Mouse (Mus musculus) thymus, postnatal 36 days (tissue): Measurements from ENCODE around the gene Gm49342.
A peak's percentile ranks its signal among the peaks of the same experiment; 100 is the strongest.
"Not testable (repeated sequence)": the region's sequence is repeated elsewhere in the genome, so short reads cannot be mapped to it uniquely, and the experiment has no call there.

ENCODE experiments used
- DNase-seq, 2 experiments: peaks; one replicate each; pipeline ENCODE4 v3.0.0; 2022; ENCODE audit warnings: mixed read lengths in 2 of 2

Gm49342 gene

DNA sequence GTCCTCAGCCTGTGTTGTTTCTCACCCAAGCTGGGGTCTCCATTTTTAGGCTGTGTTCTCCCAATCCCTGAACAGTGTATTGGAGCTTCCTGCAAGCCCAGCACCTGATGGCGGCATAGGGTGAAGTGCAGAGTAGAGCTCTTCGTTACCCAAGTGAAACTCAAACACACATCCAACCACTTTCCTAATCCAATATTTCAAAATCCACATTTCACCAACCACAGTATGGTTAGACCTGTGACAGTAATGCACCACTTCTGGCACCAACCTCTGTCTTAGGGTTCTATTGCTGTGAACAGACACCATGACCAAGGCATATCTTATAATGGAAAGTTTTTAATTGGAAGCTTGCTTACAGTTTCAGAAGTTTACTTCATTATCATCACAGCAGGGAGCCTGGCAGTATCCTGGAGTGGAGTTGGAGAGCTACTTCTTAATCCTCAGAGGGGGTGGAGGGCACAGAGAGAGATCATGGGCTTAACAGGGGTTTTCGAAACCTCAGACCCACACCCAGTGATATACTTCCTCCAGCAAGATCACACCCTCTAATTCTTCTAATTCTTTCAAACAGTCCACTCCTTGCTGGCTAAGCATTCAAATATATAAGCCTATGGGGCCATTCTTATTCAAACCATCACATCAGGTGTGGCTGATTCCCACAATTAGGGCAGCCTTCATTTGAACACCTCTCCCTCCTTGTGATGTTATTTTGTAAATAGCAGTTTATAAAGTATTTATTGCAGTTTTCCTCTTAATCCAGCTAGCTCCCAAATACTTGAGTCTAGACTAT, 6.0 kb upstream of the Gm49342 start:
- DNase-seq, result no peak

DNA sequence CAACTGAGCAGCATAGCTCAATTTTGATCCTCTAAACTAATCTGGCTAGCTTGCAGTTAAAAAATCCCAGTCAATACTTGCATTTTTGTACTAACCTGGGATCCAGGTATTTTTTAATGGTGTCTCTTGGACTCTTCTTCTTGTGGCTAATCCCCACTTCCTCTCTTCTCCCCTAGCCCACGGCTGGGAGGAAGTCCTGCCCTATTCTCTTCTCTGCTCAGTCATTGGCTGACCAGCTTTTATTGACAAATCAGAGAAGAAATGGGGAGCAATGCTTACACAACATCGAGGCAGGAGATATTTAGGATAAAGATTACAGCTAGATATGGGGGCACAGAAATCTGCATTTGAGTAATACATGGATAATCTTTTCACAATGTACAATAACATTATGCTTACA, 5.4 kb upstream of the Gm49342 start:
- no peak for DNase-seq

DNA sequence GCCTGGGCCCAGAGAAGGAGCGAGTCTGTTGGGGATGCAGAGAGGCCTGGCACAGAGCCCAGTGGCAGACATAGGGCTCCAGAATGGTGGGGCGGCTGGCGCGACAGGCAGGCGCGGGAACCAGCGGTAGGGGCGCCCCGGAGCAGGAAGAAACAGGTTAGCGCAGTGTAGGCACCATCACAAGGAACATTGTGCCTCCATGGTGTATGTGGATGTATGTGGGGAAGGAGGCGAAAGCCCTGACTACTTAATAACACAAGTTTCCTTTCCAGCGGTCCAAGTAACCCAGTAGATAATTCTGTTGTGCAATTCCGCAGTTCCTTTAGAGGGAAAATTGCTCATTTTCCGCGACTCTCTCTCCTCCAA, 334 bp downstream of the Gm49342 start:
- peak in 1 of 2 experiments; percentile 80 for DNase-seq

DNA sequence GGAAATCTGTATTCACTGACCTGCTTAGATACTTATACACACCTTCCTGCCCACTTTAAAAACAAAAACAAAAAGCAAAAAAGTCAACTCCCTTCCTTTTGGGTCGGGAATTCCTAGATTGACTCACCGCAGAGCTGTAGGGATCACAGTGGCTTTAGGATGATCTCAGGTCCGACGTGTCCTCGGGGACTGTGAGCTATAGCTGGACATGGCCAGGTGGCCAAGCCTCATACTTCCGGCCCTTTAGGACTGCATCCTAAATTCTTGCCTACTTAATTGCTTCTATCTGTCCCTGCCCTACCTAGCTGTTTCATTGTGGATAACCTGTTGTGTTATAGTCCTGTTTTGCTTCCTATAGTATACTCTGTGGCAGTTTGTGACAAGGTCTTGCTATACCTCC, 764 bp downstream of the Gm49342 start:
- not testable (repeated sequence) for DNase-seq

DNA sequence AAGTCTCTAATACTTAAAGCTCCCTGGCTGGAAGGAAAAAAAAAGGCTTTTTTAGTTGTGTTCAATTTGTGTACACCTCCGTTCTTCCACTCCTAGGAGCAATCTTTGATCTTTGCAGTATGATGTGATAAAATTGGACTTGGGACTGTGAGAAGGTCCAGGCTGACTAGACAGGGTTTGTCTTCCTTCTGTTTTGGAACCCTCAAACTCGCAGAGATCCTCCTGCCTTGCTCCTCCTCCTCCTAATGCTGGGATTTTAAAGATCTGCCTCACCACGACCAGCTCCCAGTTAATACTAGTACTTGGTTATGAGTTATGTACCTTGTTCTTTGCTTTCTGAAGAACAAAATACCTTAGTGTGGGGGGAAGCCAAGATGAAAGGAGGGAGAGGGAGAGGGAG, 1.2 kb downstream of the Gm49342 start:
- not testable (repeated sequence) for DNase-seq

DNA sequence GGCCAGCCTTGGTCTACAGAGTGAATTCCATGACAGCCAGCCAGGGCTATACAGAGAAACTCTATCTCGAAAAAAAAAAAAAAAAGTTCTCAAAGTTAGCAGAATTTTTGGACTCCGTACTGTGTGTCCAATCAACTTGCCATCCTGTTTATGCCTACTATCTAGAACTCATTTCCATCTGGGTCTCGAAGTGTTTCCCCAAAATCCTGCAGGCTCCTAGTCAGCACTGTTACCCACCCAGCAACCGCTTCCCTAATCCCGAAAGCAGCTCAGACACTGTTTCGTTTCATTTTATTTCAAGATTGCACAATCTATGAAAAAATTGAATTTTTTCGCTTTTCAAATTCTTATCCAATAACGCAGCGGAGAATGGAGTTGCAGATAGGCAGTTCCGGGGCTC, 11.2 kb downstream of the Gm49342 start:
- no peak for DNase-seq

DNA sequence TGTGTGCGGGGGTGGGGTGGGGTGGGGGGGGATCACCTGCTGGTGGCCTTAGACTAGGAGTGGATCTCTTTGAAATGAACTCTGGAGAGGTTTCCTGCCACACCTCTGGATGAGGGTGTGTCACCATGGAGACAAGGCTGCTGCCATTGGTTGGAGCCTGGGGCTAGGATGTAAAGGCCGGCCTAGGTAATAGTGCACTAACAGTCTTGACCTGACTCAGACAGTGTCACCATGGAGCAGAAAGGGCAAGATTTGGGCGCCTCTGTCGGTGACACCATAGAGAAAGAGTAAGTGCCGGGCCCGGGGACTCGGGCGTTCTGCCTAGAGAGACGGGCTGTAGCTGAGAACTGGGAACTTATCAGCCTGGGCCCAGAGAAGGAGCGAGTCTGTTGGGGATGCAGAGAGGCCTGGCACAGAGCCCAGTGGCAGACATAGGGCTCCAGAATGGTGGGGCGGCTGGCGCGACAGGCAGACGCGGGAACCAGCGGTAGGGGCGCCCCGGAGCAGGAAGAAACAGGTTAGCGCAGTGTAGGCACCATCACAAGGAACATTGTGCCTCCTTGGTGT, 11.7 kb downstream of the Gm49342 start, which contains the start of gene Pnp2:
TSS of gene Pnp2 (plus strand) at position 51 of the 567 bp plus-strand sequence.
- DNase-seq, result peak; percentile 71 to 74

DNA sequence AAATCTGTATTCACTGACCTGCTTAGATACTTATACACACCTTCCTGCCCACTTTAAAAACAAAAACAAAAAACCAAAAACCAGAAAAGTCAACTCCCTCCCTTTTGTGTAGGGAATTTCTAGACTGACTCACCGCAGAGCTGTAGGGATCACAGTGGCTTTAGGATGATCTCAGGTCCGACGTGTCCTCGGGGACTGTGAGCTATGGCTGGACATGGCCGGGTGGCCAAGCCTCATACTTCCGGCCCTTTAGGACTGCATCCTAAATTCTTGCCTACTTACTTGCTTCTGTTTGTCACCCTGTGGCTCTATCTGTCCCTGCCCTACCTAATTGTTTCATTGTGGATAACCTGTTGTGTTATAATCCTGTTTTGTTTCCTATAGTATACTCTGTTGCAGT, 12.4 kb downstream of the Gm49342 start:
- DNase-seq, result not testable (repeated sequence)

DNA sequence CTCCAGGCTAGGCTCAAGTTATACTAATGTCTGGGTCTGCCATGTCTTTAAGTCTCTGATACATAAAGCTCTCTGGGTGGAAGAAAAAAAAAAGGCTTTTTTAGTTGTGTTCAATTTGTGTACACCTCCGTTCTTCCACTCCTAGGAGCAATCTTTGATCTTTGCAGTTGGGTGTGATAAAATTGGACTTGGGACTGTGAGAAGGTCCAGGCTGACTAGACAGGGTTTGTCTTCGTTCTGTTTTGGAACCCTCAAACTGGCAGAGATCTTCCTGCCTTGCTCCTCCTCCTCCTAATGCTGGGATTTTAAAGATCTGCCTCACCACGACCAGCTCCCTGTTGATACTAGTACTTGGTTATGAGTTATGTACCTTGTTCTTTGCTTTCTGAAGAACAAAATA, 12.8 kb downstream of the Gm49342 start:
- DNase-seq, result not testable (repeated sequence)

DNA sequence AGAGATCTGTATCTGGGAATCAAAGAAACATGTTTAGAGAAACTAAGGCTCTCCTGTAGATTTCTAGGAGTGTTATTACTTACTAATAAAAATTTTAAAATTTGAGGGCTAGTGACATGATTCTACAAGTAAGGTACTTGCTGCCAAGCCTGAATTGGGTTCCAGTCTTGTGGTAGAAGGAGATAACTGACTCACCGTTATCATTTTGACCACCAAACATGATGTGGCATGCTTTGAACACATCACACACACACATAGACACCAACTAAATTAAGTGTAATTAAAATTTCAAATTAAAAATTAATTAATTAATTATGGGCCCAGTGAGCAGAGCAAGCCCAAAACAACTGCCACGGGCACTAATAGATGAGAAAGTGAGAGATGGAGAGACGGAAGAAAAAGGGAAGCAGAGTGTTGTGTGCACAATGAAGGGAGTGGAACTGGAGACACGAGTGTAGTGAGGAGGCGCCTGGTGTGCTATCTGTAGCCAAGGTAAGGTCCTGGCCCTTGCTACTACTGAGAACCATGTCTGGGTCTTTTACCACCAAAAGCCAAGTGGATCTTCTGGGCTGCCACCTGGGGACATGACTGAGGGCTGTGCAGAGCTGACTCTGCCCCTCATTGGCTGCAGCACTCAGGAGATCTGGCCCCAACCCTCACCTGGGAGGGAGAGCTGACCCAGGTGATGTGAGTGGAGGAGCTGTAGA, 14.1 kb downstream of the Gm49342 start:
- not testable (repeated sequence) for DNase-seq

DNA sequence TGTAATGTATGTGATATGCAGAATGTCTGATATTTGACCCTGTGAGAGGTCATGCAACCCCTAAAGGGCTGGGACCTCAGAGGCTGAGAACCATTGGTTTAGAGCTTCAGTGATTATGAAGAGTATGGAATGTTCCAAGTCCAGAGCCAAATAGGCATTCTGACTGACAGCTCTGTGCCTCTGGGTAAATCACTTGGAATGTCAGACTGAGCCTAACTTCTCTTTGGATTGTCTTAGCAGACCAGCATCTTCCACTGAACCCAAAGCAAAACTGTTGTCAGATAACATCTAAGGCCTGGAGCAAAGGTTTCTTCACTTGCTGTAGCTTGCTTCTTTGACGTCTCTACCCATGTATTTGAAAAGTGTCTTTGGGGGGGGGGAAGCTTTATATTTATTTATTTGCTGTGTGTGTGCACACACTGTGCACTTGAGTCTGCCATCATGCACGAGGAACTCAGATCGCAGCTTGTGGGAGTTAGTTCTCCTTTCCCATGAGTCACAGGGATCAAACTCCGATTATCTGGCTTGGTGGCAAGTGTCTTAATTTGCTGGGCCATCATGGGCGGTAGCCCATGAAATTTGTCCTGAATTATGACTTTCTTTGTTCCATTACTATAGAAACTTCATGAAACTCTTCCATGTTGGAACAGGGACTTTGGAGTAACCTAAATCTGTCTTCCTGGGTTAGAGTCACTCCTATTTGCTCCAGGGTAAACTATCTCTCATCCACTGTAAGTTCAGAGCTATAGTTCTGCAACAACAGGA, 24.1 kb downstream of the Gm49342 start:
- DNase-seq, result no peak

DNA sequence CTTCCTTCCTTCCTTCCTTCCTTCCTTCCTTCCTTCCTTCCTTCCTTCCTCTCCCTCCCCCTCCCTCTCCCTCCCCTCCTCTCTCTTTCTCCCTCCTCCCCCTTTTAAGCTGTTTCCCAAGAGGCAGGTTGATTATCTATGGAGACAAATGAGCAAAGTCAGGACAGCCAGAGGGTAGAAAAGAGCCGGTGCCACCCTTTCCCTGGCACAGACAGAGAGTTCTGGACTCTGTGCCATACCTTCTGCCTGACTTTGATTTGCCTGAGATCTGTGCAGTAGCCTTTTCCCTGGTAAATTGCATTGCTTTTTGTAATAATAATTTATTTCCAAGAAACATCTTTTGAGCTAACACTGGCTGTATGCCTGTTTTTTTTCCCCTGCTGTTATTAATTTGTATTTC, 24.7 kb downstream of the Gm49342 start:
- no peak for DNase-seq

DNA sequence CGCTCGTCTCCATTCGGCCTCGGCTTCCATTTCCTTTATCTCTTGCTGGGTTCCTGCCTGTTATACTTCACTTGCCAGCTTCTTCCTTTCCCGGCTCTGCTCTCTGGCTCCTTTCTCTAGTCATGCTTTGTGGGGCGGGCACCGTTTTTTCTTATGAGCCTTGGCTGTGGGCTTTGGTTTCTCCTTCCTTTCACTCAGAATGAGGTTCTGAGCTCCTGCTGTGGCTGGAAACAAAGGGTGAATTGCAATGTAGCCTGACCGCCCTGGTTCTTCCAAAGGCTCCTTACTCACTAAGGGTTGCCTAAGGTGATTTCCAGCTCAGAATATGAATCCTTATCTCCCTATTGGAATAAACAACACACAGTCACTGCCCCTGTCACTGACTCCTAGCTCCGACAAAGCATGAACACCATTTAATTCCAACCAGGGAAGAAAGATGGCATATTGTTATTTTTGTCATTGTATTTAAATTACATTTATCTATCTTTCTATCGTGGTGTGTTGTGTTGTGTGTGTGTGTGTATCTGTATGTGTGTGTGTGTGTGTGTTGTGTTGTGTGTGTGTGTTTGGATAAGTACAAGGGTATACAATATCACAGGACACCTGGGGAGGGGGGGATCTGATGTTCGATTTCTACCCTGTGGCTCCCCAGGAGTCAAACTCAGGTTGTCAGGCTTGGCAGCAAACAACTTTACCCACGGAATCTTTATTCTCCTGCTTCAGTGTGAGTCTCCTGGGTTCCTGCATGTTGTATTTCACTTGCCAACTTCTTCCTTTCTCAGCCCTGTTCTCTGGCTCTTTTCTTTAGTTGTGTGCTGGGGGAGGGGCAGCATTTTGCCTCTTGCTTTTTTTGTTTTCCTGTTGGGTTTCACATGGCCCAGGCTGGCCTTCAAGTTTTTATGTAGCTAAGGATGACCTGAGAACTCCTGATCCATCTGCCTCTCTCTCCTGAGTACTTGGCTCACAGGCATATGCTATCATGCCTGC, 25.5 kb downstream of the Gm49342 start:
- DNase-seq, result peak in 1 of 2 experiments; percentile 11

DNA sequence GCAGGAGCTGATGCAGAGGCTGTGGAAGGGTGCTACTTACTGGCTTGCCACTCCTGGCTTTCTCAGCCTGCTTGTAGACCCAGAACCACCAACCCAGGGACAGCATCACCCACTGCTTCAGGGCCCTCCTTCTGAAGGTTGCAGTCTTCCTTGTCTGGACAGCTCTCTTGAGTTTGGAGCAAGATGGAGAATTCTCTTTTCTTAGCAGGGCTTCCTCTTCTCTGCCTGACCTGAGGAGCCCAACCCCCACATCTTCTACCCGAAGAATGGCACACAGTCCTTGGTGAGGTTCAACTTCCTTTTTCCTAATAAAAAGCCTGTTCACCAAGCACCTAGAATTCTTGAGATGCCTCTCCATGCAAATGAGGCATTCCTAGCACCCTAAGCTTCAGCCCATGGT, 26.5 kb downstream of the Gm49342 start:
- no peak for DNase-seq

DNA sequence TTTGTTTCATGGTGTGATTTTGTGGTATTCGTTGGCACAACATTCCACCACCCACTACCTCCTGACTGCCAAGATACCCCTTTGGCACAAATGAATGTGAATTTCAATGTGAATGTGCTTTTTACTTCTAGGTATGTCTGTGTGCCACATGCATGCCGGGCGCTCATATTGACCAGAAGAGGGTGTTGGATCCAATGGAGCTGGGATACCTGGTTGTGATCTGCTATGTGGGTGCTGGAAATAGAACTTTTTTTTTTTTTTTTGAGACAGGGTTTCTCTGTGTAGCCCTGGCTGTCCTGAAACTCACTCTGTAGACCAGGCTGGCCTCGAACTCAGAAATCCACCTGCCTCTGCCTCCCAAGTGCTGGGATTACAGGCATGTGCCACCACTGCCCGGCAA, 28.7 kb downstream of the Gm49342 start:
- not testable (repeated sequence) for DNase-seq

DNA sequence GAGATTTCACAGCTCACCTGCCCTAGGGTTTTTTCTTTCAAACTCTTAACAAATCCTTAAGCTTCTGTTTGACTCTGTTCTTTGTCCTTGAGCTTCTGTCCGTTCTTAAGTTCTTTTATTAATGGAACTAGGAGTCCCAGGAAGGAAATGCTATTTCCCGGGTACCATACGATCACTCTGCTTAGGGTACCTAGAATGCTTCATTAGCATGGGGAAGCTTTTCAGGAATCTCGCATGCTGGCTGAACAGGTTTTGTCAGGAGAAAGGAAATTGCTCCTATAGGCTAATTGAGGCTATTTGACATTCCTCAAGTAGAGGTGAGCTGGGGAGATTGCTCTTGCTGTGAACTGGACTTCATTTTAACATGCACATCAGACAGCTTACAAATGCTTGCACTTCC, 29.4 kb downstream of the Gm49342 start:
- no peak for DNase-seq

DNA sequence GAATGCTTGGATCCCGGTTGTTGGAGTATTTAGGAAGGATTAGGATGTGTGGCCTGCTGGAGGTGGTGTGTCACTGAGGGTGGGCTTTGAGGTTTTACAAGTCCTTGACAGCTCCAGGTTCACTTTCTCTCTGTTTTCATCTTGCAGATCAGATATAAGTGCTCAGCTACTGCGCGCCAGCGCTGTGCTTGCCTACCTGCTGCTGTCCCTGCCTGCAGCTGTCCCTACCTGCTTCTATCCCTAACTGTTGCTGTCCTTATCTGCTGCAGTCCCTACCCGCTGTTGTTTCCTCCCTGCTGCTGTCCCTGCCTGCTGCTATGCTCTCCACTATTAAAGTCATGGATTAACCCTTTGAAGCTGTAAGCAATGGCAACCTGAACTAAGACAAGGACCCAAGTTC, 30.7 kb downstream of the Gm49342 start:
- no peak for DNase-seq

DNA sequence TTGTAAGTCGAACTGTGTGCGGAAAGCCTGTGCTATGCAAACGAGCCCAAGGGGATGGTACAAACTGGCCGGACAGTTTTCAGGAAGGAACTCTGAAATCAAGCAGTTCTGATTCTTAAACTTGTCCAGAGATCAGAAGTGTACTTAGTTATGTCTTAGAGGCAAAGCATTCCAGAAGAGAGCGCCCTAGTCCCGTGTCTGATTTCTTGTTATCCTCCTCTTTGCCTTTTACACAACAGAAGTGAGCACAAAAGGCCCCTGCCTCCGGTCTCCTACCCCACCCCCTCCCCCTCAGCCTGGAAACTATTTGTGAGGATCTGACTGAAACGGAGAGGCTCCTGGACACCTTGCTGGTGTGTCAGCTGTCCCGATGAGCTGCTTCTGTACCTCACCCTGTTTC, 32.4 kb downstream of the Gm49342 start:
- DNase-seq, result no peak

DNA sequence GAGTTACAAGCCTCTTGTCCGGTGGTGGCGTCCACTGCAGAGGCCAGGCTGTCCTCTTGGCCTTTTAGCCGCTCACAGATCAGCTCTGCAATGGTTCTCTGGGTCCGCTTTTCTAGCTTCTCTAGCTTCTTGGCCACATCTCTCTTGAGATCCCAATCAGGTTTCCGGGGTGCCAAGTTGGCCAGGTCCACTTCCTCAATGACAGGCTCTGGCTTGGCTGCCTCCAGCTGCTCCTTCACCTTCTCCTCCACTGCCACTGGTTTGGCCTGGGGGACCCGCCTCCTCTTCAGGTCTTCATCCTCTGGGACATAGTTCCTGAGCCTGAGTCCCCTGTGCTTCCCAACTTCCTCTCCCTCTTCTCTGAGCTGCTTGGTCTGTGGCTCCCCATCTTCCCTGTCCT, 34.1 kb downstream of the Gm49342 start:
- DNase-seq, result not testable (repeated sequence)

DNA sequence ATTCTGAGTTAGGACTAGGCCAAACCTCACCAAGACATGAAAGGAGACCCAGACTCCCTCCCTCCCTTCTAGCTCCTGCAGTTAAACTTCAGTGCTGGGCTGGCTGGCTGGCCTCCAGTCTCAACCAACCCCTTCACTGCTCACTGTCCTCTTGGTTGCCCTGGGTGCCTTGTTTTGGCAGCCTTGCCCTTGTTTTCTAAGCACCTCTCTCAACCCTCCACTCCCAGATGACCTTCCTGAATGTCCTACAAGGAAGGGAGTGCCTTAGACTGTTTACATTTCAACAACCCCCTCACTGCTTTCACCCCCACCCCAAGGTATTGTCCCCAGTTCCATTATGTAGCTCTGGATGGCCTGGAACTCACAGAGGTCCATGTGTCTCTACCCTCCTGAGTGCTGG, 35.3 kb downstream of the Gm49342 start:
- DNase-seq, result no peak

DNA sequence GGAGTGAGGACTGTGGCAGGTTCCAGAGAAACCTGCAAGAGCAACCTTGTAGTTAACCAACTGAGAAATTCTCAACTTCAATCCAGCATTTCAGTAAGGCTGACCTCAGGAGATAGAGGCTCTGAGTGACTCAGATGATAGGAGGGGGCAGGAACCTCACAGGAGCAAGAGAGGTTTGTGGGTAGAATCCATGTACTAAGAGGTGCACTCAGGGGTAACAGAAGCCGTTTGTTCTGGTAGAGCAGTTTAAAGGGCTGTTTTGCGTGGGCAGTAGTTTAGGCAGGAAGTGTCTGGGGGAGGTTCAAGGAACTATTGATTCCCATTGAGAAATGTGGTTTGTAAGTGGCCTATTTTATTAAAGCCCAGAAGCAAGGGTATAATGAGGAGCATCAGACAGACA, 36.9 kb downstream of the Gm49342 start:
- DNase-seq, result no peak

DNA sequence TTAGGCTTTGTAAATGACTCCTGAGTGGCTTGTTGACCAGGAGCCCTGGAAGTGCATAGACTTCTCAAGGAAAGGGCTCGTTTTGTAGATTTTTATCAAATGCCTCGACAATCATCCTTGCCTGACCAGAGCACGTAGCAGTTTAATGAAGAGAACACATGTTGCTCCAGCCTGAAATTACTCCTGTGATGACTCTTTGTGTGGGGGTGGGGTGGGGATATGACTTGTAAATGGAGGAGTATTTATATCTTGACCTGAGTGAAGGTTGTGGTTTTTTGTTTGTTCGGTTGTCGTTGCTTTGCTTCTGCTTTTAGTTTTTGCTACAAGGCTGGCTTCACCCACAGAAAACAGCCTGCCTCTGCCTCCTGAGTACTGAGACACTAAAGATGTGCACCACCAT, 37.5 kb downstream of the Gm49342 start:
- DNase-seq, result no peak
